Mouse (Mus musculus): Measurements from ENCODE around the gene B230307C23Rik.
"Not testable (repeated sequence)": the region's sequence is repeated elsewhere in the genome, so short reads cannot be mapped to it uniquely, and the experiment has no call there.

Gene B230307C23Rik

GRCm38 (mm10) chr16:98022081-98022480, 25.0 kb downstream of the B230307C23Rik start:
- DNase-seq (ENCODE audit: low spot score) = no peak

- no peak for DNase-seq (ENCODE audit: low spot score)
Measured at GRCm38 (mm10) chr16:98022657-98023345, 25.7 kb downstream of the B230307C23Rik start.

GRCm38 (mm10) chr16:98026186-98026585, 29.1 kb downstream of the B230307C23Rik start:
- not testable (repeated sequence) for DNase-seq (ENCODE audit: low spot score)

- DNase-seq (ENCODE audit: low spot score) = not testable (repeated sequence)
Measured at GRCm38 (mm10) chr16:98034971-98035370, 37.9 kb downstream of the B230307C23Rik start.

GRCm38 (mm10) chr16:98041676-98042075, 44.6 kb downstream of the B230307C23Rik start:
- no peak for DNase-seq (ENCODE audit: low spot score)

- not testable (repeated sequence) for DNase-seq (ENCODE audit: low spot score)
Measured at GRCm38 (mm10) chr16:98079382-98079781, 82.3 kb downstream of the B230307C23Rik start.

GRCm38 (mm10) chr16:98081140-98081539, 84.0 kb downstream of the B230307C23Rik start:
- not testable (repeated sequence) for DNase-seq (ENCODE audit: low spot score)
